Mouse (Mus musculus): Measurements from ENCODE around the gene Pmf1. TPM values are rescaled to one million over a fixed set of nuclear protein-coding genes. Genes with fewer than 3 reads are reported as not detected.

Pmf1 gene
- polyA plus RNA-seq, 1 experiment from 2014 or later, result 64.3 TPM

GRCm38 (mm10) chr3:88449395-88450023, 39.4 kb upstream of the Pmf1 start:
- peaks cover 4% of the 10 kb centered on the region; the same call in 1 of the 2 replicates for H3K27me3 ChIP-seq (ENCODE audit: insufficient read depth, low read length)
- no peak for ATAC-seq
- no peak for TF ChIP-seq CTCF (IDR thresholded peaks at IDR 0.05; ENCODE audit: low read depth)
- TF ChIP-seq EP300 (IDR thresholded peaks at IDR 0.05; ENCODE audit: low read depth), result no peak
- H3K4me1 ChIP-seq (ENCODE audit: insufficient read depth), result peaks cover 29% of the 10 kb centered on the region
- H3K9ac ChIP-seq (replicated peaks), result no peak overlapping the region
- peaks cover 34% of the 10 kb centered on the region for H3K36me3 ChIP-seq (replicated peaks; ENCODE audit: insufficient read depth, low read length)
- no peaks in the 10 kb centered on the region for H3K9me3 ChIP-seq (ENCODE audit: low read length)
- 33% methylated on average over 21 of the region's 21 CpGs for WGBS (ENCODE audit: insufficient replicate concordance)
- no peak for DNase-seq
- H3K4me2 ChIP-seq (ENCODE audit: low read depth, low read length), result 0 out of 2 replicates have a peak overlapping the region, but pooled peaks have one; percentile 9
- H3K27ac ChIP-seq (ENCODE audit: low read depth), result no peak overlapping the region
- H3K4me3 ChIP-seq (ENCODE audit: low read depth, low read length), result no peak overlapping the region

DNA sequence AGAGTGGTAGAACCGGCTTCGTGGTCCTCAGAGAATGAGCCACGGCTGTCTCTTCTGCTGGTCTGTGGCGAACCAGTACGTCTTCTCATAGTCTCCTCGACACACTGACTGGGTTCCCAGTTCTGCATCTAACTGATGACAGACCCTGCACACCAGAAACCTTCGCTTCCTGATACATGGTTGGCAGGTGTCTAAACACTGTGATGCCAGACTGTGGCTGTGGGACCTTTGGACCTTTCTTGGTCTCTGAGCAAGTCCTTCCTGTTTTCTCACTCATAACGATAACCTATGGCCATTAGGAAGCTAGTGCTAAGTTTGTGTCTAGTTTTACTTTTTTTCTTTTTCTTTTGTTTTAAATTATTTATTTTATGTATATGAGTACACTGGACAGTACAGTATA, 38.3 kb upstream of the Pmf1 start:
- no peak overlapping the region for H3K4me2 ChIP-seq (ENCODE audit: low read depth, low read length)
- H3K9me3 ChIP-seq (ENCODE audit: low read length), result no peaks in the 10 kb centered on the region
- H3K9ac ChIP-seq (replicated peaks), result no peak overlapping the region
- H3K4me3 ChIP-seq (ENCODE audit: low read depth, low read length), result no peak overlapping the region
- ATAC-seq, result no peak
- DNase-seq, result no peak
- TF ChIP-seq EP300 (IDR thresholded peaks at IDR 0.05; ENCODE audit: low read depth) (no peak), CTCF (IDR thresholded peaks at IDR 0.05; ENCODE audit: low read depth) (no peak)
- 0 out of 2 replicates have a peak overlapping the region, but pooled peaks have one; percentile 24 for H3K27ac ChIP-seq (ENCODE audit: low read depth)
- WGBS (ENCODE audit: insufficient replicate concordance), result 42% methylated on average over 8 of the region's 8 CpGs
- H3K27me3 ChIP-seq (ENCODE audit: insufficient read depth, low read length), result peaks cover 4% of the 10 kb centered on the region; the same call in 1 of the 2 replicates
- H3K36me3 ChIP-seq (replicated peaks; ENCODE audit: insufficient read depth, low read length), result peaks cover 34% of the 10 kb centered on the region
- peaks cover 27% of the 10 kb centered on the region for H3K4me1 ChIP-seq (ENCODE audit: insufficient read depth)

DNA sequence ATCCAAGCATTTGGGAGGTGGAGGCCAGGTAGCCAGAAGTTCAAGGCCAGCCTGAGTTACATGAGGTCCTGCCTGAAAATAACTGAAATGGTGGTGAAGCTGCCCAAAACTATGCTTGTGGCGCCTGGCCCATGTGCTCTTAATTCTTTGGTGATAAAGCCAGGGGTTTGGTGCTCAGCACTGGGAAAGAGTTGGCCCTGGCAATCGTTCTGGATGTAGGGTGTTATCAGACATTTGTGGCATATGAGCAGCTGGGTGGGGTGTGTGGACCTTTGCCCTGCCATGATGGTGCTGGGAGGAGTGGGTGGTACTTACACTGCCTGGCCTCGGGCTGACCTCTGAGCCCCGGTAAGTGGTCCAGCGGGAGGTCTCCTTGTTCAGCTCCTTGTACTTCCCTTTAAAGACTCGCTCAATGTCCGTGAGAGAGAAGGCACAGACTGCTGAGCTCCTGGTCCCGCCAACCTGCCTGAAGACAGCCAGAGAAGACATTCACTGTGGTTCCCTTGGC, 37.6 kb upstream of the Pmf1 start:
- peaks cover 30% of the 10 kb centered on the region for H3K36me3 ChIP-seq (replicated peaks; ENCODE audit: insufficient read depth, low read length)
- H3K9me3 ChIP-seq (ENCODE audit: low read length), result no peaks in the 10 kb centered on the region
- TF ChIP-seq EP300 (IDR thresholded peaks at IDR 0.05; ENCODE audit: low read depth) (no peak), CTCF (IDR thresholded peaks at IDR 0.05; ENCODE audit: low read depth) (no peak)
- 0 out of 2 replicates have a peak overlapping the region, but pooled peaks have one; percentile 24 for H3K27ac ChIP-seq (ENCODE audit: low read depth)
- H3K4me3 ChIP-seq (ENCODE audit: low read depth, low read length), result no peak overlapping the region
- ATAC-seq, result no peak
- no peak for DNase-seq
- peaks cover 4% of the 10 kb centered on the region; the same call in 1 of the 2 replicates for H3K27me3 ChIP-seq (ENCODE audit: insufficient read depth, low read length)
- no peak overlapping the region for H3K4me2 ChIP-seq (ENCODE audit: low read depth, low read length)
- peaks cover 27% of the 10 kb centered on the region for H3K4me1 ChIP-seq (ENCODE audit: insufficient read depth)
- no peak overlapping the region for H3K9ac ChIP-seq (replicated peaks)
- WGBS (ENCODE audit: insufficient replicate concordance), result 56% methylated on average over 8 of the region's 8 CpGs

DNA sequence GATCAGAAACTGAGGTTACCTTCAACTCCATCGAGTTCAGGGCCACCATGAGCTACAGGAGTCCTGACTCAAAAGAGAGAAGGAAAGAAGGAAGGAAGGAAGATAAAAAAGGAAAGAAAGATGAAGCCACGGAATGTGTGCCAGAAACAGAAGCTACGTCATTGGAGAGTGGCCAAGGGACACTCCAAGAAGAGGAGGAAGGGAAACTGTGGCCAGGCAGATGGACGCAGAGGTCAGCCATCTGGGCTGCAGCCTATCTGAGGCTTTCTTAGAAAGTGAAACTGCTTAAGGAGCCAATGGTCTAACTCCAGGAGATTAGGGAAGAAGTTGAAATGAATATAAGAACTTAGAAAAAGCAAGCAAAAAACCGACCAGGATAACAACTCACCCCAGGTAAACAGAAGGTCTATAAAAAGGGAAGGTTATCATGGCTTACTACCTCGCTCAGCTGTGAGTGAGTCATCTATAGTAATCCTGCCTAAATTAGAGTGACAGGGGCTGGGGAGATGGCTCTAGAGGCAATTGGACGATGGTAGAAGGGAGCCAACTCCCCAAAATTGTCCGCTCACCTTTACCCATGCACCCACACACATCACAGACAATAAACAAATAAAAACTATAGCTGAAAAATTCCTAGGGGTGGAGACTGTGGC, 36.5 kb upstream of the Pmf1 start:
- no peaks in the 10 kb centered on the region for H3K9me3 ChIP-seq (ENCODE audit: low read length)
- H3K27me3 ChIP-seq (ENCODE audit: insufficient read depth, low read length), result peaks cover 4% of the 10 kb centered on the region; the same call in 1 of the 2 replicates
- peaks cover 34% of the 10 kb centered on the region for H3K4me1 ChIP-seq (ENCODE audit: insufficient read depth)
- WGBS (ENCODE audit: insufficient replicate concordance), result 44% methylated on average over 8 of the region's 8 CpGs
- no peak overlapping the region for H3K9ac ChIP-seq (replicated peaks)
- H3K4me3 ChIP-seq (ENCODE audit: low read depth, low read length), result no peak overlapping the region
- peaks cover 25% of the 10 kb centered on the region for H3K36me3 ChIP-seq (replicated peaks; ENCODE audit: insufficient read depth, low read length)
- no peak for TF ChIP-seq EP300 (IDR thresholded peaks at IDR 0.05; ENCODE audit: low read depth)
- TF ChIP-seq CTCF (IDR thresholded peaks at IDR 0.05; ENCODE audit: low read depth), result no peak
- H3K4me2 ChIP-seq (ENCODE audit: low read depth, low read length), result peak overlapping the region; percentile 22; the same call in 1 of the 2 replicates
- ATAC-seq, result no peak
- H3K27ac ChIP-seq (ENCODE audit: low read depth), result 0 out of 2 replicates have a peak overlapping the region, but pooled peaks have one; percentile 22
- no peak for DNase-seq

GRCm38 (mm10) chr3:88442888-88443287, 32.8 kb upstream of the Pmf1 start:
- Histone ChIP-seq H3K4me1 (ENCODE audit: insufficient read depth) (peaks cover 37% of the 10 kb centered on the region), H3K9ac (replicated peaks) (no peak overlapping the region), H3K27me3 (ENCODE audit: insufficient read depth, low read length) (no peaks in the 10 kb centered on the region), H3K9me3 (ENCODE audit: low read length) (no peaks in the 10 kb centered on the region), H3K4me3 (ENCODE audit: low read depth, low read length) (no peak overlapping the region), H3K4me2 (ENCODE audit: low read depth, low read length) (no peak overlapping the region), H3K27ac (ENCODE audit: low read depth) (peak overlapping the region; percentile 62; the same call in 1 of the 2 replicates), H3K36me3 (replicated peaks; ENCODE audit: insufficient read depth, low read length) (peaks cover 13% of the 10 kb centered on the region; the same call in 1 of the 2 replicates)
- DNase-seq (peak; percentile 58), ATAC-seq (peak; percentile 89)
- 25% methylated on average over 7 of the region's 7 CpGs for WGBS (ENCODE audit: insufficient replicate concordance)
- no peak for TF ChIP-seq CTCF (IDR thresholded peaks at IDR 0.05; ENCODE audit: low read depth)
- no peak for TF ChIP-seq EP300 (IDR thresholded peaks at IDR 0.05; ENCODE audit: low read depth)

- H3K4me2 ChIP-seq (ENCODE audit: low read depth, low read length), result no peak overlapping the region
- 75% methylated on average over 12 of the region's 12 CpGs for WGBS (ENCODE audit: insufficient replicate concordance)
- H3K4me1 ChIP-seq (ENCODE audit: insufficient read depth), result peaks cover 33% of the 10 kb centered on the region
- ATAC-seq (no peak; the same call in 1 of the 2 replicates), DNase-seq (no peak)
- TF ChIP-seq EP300 (IDR thresholded peaks at IDR 0.05; ENCODE audit: low read depth) (no peak), CTCF (IDR thresholded peaks at IDR 0.05; ENCODE audit: low read depth) (no peak)
- H3K27ac ChIP-seq (ENCODE audit: low read depth), result peak overlapping the region; percentile 62; the same call in 1 of the 2 replicates
- no peaks in the 10 kb centered on the region for H3K9me3 ChIP-seq (ENCODE audit: low read length)
- H3K36me3 ChIP-seq (replicated peaks; ENCODE audit: insufficient read depth, low read length), result peaks cover 16% of the 10 kb centered on the region
- no peaks in the 10 kb centered on the region for H3K27me3 ChIP-seq (ENCODE audit: insufficient read depth, low read length)
- no peak overlapping the region for H3K4me3 ChIP-seq (ENCODE audit: low read depth, low read length)
- H3K9ac ChIP-seq (replicated peaks), result no peak overlapping the region
Observed at GRCm38 (mm10) chr3:88442488-88442887, 32.4 kb upstream of the Pmf1 start.
